Mouse (Mus musculus) embryonic facial prominence, embryonic 15.5 days (tissue): Measurements from ENCODE around the gene Gm30191. TPM values are rescaled to one million over a fixed set of nuclear protein-coding genes. Genes with fewer than 3 reads are reported as not detected.

Experiments used
- ATAC-seq: fragments of 200-750 bp; cut with Nextera tagmentation; 2 replicates; pipeline ENCODE4 v1.8.0; 2017; ENCODE audit warnings: low read depth, moderate TSS enrichment; ENCODE audit not compliant: insufficient number of reproducible peaks, low FRiP score, low TSS enrichment
- H3K27ac ChIP-seq: fragments of 300-500 bp; sonication (generic); replicated peaks from 2 replicates; pipeline ENCODE4 v1.5.1; 2015; ENCODE audit warnings: mild to moderate bottlenecking, inconsistent platforms
- H3K27me3 ChIP-seq: fragments of 300-500 bp; sonication (generic); 2 replicates; pipeline ENCODE4 v1.6.1; 2015; ENCODE audit warnings: inconsistent platforms
- H3K36me3 ChIP-seq: fragments of 300-500 bp; sonication (generic); 2 replicates; pipeline ENCODE4 v1.6.1; 2015; ENCODE audit warnings: mild to moderate bottlenecking, inconsistent platforms
- H3K4me1 ChIP-seq: fragments of 300-500 bp; sonication (generic); 2 replicates; pipeline ENCODE4 v1.6.1; 2015; ENCODE audit warnings: inconsistent platforms
- H3K4me2 ChIP-seq: fragments of 300-500 bp; sonication (generic); replicated peaks from 2 replicates; pipeline ENCODE4 v1.6.1; 2015; ENCODE audit warnings: mild to moderate bottlenecking, inconsistent platforms
- H3K4me3 ChIP-seq: fragments of 300-500 bp; sonication (generic); replicated peaks from 2 replicates; pipeline ENCODE4 v1.5.1; 2015; ENCODE audit warnings: mild to moderate bottlenecking, inconsistent platforms
- H3K9ac ChIP-seq: fragments of 300-500 bp; sonication (generic); 2 replicates; pipeline ENCODE4 v1.6.1; 2015; ENCODE audit warnings: inconsistent platforms
- H3K9me3 ChIP-seq: fragments of 300-500 bp; sonication (generic); replicated peaks from 2 replicates; pipeline ENCODE4 v1.6.1; 2016; ENCODE audit warnings: inconsistent platforms
- WGBS: fragments of 180-500 bp; shearing (Covaris S2); methylation state at CpG from one replicate; pipeline ENCODE4 v1.1.7; 2015; 5-methylcytosine and 5-hydroxymethylcytosine counted together
- polyA plus RNA-seq: library from polyadenylated mRNA; unstranded; fragments of >200 nt; fragmentation: Nextera tagmentation; extraction: Ambion mirVana; gene quantifications from 2 replicates; pipeline ENCODE4 v1.2.1, GENCODE M21; 2015

The Gm30191 gene
- not detected in 2 replicates for polyA plus RNA-seq

GRCm38 (mm10) chr4:134246719-134247258, at the start of gene Gm30191:
TSS of gene Gm30191 (plus strand) at chr4:134246935.
- 64% methylated on average over 7 of the region's 7 CpGs for WGBS
- H3K4me2 ChIP-seq = peak within 1 kb of the TSS; percentile 88
- H3K9ac ChIP-seq = no peak within 1 kb of the TSS; the same call in 1 of the 2 replicates
- no peak for ATAC-seq
- H3K36me3 ChIP-seq = no peaks in the 10 kb centered on the region
- H3K9me3 ChIP-seq = no peaks in the 10 kb centered on the region
- peaks cover 41% of the 10 kb centered on the region for H3K4me1 ChIP-seq
- peak within 1 kb of the TSS; percentile 82 for H3K4me3 ChIP-seq
- H3K27me3 ChIP-seq = peaks cover 52% of the 10 kb centered on the region
- H3K27ac ChIP-seq = no peak within 1 kb of the TSS

DNA sequence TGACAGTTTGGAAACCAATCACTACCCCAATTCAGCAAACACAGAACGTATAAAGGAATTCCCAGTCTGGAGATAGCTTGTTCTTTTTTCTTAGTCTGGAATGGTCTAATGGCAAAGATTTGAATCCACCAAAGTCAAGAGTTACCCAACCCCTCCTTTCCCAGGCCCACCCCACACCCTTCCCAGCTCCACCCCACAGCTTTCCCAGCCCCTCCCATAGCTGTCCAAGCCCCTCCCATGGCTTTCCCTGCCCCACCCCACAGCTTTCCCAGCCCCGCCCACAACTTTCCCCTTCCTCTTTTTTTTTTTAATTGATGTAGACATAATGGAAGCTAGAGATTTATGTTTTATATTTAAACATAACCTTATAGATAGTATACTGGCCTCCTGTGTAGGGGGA, 47.4 kb upstream of the Gm30191 start:
- Histone ChIP-seq H3K27me3 (no peaks in the 10 kb centered on the region), H3K4me3 (no peak overlapping the region), H3K9me3 (no peaks in the 10 kb centered on the region), H3K27ac (no peak overlapping the region), H3K36me3 (no peaks in the 10 kb centered on the region), H3K4me2 (no peak overlapping the region), H3K4me1 (no peaks in the 10 kb centered on the region), H3K9ac (no peak overlapping the region)
- no peak for ATAC-seq
- 71% methylated on average over 2 of the region's 2 CpGs for WGBS

- Histone ChIP-seq H3K27me3 (no peaks in the 10 kb centered on the region), H3K4me3 (no peak within 1 kb of the TSS), H3K9ac (no peak within 1 kb of the TSS), H3K36me3 (no peaks in the 10 kb centered on the region), H3K4me2 (no peak within 1 kb of the TSS), H3K4me1 (no peaks in the 10 kb centered on the region), H3K9me3 (no peaks in the 10 kb centered on the region), H3K27ac (no peak within 1 kb of the TSS)
- WGBS = 95% methylated on average over 4 of the region's 4 CpGs
- ATAC-seq = no peak
Measured at GRCm38 (mm10) chr4:134202904-134203303, 43.8 kb upstream of the Gm30191 start, which contains the start of gene Gm7534. TSS of gene Gm7534 (minus strand) at chr4:134203004.

GRCm38 (mm10) chr4:134203340-134203896, 43.3 kb upstream of the Gm30191 start:
- Histone ChIP-seq H3K9ac (no peak overlapping the region), H3K4me3 (no peak overlapping the region), H3K4me1 (no peaks in the 10 kb centered on the region), H3K4me2 (no peak overlapping the region), H3K27me3 (no peaks in the 10 kb centered on the region), H3K27ac (no peak overlapping the region), H3K36me3 (no peaks in the 10 kb centered on the region), H3K9me3 (no peaks in the 10 kb centered on the region)
- no peak for ATAC-seq
- WGBS = 72% methylated on average over 17 of the region's 17 CpGs

DNA sequence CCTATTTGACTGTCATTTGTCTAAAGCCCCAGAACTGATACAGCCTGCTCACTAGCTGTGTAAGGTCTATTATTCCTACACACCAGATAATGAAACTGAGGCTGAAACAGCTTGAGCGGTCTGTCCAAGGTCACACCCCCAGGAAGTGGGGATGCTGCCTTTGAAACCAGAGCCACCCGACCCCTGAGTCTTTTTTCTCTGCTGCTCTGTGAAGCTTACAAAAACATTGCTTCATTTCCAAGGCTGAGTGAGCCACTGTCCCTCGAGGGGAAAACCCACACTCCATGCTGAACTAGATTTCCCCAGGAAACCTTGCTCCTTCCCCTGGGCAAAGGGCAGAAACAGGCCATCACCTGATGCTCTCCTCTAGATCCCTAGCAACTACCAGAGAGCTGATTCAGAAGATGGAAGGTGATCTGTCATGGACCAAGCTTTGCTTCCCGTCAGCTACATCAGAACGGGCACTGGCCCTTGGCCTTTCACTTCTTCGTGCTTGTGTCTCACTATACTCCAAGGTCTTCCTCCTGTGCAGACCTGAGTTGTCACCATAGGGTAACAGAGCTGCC, 40.2 kb upstream of the Gm30191 start:
- WGBS = 41% methylated on average over 6 of the region's 6 CpGs
- no peak overlapping the region for H3K9ac ChIP-seq
- H3K27me3 ChIP-seq = peaks cover 3% of the 10 kb centered on the region; the same call in 1 of the 2 replicates
- ATAC-seq = no peak
- H3K4me2 ChIP-seq = no peak overlapping the region
- no peaks in the 10 kb centered on the region for H3K4me1 ChIP-seq
- H3K36me3 ChIP-seq = no peaks in the 10 kb centered on the region
- H3K27ac ChIP-seq = no peak overlapping the region
- H3K9me3 ChIP-seq = no peaks in the 10 kb centered on the region
- no peak overlapping the region for H3K4me3 ChIP-seq

DNA sequence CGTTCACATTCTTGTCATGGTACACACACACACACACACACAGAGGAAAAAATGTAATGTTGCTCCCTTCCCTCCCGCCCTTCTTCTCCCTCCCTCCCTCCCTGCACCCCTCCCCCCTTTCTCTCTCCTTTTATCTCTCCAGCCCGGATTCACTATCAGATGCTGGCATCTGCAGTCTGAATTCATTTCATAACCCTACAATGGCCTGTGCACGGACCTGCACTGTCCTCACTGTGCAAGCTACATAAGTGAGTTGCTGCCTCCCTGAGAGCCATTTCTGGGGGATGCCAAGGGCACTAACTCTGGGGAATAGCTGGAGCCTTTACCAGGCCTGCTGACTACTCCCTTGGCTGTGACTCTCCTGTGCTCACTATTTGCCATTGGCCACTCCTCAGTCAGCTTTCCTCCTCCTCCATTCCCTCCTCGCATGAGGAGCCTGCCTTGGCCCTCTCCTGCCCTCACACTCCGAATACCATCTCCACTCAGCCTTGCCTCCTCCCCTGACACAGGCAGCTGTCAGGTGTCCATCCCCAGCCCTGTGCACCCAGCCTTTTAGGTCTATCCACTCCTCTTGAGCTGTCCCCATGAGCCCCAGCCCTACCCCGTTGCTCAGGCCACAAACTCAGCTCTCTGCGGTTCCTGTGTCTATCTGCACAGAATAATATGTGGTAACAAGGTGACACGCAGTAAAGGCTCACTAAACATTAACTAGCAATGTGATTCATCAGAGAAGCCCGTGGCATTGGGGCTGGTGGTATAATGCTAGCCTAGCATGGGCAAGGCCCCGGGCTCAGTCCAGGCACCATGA, 23.7 kb upstream of the Gm30191 start:
- H3K4me1 ChIP-seq = no peaks in the 10 kb centered on the region
- ATAC-seq = no peak
- no peak overlapping the region for H3K4me2 ChIP-seq
- 56% methylated on average over 11 of the region's 11 CpGs for WGBS
- no peaks in the 10 kb centered on the region for H3K9me3 ChIP-seq
- H3K27ac ChIP-seq = no peak overlapping the region
- H3K27me3 ChIP-seq = no peaks in the 10 kb centered on the region
- H3K36me3 ChIP-seq = no peaks in the 10 kb centered on the region
- H3K4me3 ChIP-seq = no peak overlapping the region
- H3K9ac ChIP-seq = no peak overlapping the region

GRCm38 (mm10) chr4:134227194-134227593, 19.5 kb upstream of the Gm30191 start, which contains the start of gene Catsper4:
TSS of gene Catsper4 (minus strand) at chr4:134227383.
- H3K4me3 ChIP-seq = no peak within 1 kb of the TSS
- ATAC-seq = no peak
- H3K27ac ChIP-seq = no peak within 1 kb of the TSS
- H3K9ac ChIP-seq = no peak within 1 kb of the TSS
- H3K36me3 ChIP-seq = no peaks in the 10 kb centered on the region
- no peak within 1 kb of the TSS for H3K4me2 ChIP-seq
- WGBS = 69% methylated on average over 8 of the region's 8 CpGs
- H3K4me1 ChIP-seq = no peaks in the 10 kb centered on the region
- no peaks in the 10 kb centered on the region for H3K27me3 ChIP-seq
- no peaks in the 10 kb centered on the region for H3K9me3 ChIP-seq

- no peak overlapping the region for H3K4me3 ChIP-seq
- WGBS = 32% methylated on average over 8 of the region's 8 CpGs
- H3K27me3 ChIP-seq = no peaks in the 10 kb centered on the region
- H3K4me2 ChIP-seq = no peak overlapping the region
- no peaks in the 10 kb centered on the region for H3K9me3 ChIP-seq
- H3K9ac ChIP-seq = no peak overlapping the region
- no peaks in the 10 kb centered on the region for H3K4me1 ChIP-seq
- no peak for ATAC-seq
- no peak overlapping the region for H3K27ac ChIP-seq
- H3K36me3 ChIP-seq = no peaks in the 10 kb centered on the region
Measured at GRCm38 (mm10) chr4:134230431-134230830, 16.3 kb upstream of the Gm30191 start.

DNA sequence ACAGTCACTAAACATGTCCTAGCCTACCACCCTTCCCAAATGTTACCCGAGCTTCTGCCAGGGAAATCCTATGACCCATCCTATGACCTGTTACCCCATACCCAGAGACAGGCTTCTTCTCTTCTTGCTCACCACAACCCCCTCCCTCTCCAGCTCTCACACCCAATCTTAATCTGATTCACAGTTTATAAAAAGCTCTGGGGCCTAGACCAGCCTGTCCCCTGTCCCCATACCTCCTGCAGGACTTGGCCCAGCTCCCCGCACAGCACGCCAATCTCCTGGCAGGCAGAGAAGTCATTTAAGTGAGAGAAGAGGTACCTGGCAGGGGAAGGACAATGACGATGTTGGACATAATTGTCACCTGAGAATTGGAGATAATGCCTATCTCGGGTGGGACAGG, 11.9 kb upstream of the Gm30191 start:
- H3K9ac ChIP-seq = no peak overlapping the region
- peaks cover 14% of the 10 kb centered on the region for H3K4me1 ChIP-seq
- no peak overlapping the region for H3K4me2 ChIP-seq
- H3K4me3 ChIP-seq = no peak overlapping the region
- WGBS = 74% methylated on average over 5 of the region's 5 CpGs
- H3K9me3 ChIP-seq = no peaks in the 10 kb centered on the region
- peaks cover 14% of the 10 kb centered on the region for H3K27me3 ChIP-seq
- H3K36me3 ChIP-seq = no peaks in the 10 kb centered on the region
- no peak for ATAC-seq
- H3K27ac ChIP-seq = no peak overlapping the region

DNA sequence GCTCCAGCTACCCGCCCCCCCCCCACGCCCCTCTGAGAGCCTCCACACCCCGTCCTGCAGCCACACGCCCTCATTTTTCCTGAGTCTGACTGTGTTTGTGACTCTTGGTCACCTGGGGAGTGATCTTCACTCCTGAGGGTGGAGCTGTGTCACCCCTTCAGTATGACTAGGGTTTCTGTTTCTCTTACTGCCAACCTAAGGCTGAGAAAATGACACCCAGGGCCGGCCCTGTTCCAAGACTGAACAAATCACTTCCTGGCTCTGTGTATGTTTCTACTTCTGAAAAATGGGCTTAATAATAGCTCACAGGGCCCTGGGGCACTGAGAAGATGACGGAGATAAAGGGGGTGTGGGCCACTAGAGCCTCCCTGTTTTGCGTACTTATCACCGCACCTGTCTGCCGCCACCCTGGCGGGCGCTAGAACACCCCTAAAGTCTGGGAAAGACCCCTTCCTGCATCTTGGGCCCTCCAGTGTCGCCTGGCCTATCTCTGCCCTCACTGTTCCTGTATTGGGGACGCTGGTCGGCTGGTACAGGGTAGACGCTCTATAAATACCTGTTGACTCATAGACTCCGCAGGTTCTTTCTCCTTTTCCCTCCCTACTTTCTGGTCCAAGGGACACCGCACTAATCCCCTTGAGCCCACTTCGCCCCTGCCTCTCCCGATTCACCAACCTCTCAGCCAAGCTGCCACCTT, 9.0 kb upstream of the Gm30191 start:
- Histone ChIP-seq H3K36me3 (no peaks in the 10 kb centered on the region), H3K9ac (0 out of 2 replicates have a peak overlapping the region, but pooled peaks have one; percentile 13), H3K4me3 (peak overlapping the region; percentile 38), H3K4me2 (peak overlapping the region; percentile 53), H3K9me3 (no peaks in the 10 kb centered on the region), H3K27me3 (peaks cover 14% of the 10 kb centered on the region), H3K4me1 (peaks cover 14% of the 10 kb centered on the region), H3K27ac (peak overlapping the region; percentile 29; the same call in 1 of the 2 replicates)
- 14% methylated on average over 19 of the region's 19 CpGs for WGBS
- no peak for ATAC-seq

- WGBS = 2% methylated on average over 18 of the region's 18 CpGs
- peaks cover 14% of the 10 kb centered on the region for H3K4me1 ChIP-seq
- peak; percentile 72 for ATAC-seq
Measured at GRCm38 (mm10) chr4:134238279-134238651, 8.5 kb upstream of the Gm30191 start, which contains the start of gene Cnksr1. TSS of gene Cnksr1 (minus strand) at chr4:134238399.

More at GRCm38 (mm10) chr4:134238279-134238651, 8.5 kb upstream of the Gm30191 start, which contains the start of gene Cnksr1:
- Histone ChIP-seq H3K4me2 (peak within 1 kb of the TSS; percentile 53), H3K27ac (peak within 1 kb of the TSS; percentile 29; the same call in 1 of the 2 replicates), H3K9ac (0 out of 2 replicates have a peak within 1 kb of the TSS, but pooled peaks have one; percentile 13), H3K4me3 (peak within 1 kb of the TSS; percentile 38), H3K27me3 (peaks cover 14% of the 10 kb centered on the region), H3K9me3 (no peaks in the 10 kb centered on the region), H3K36me3 (no peaks in the 10 kb centered on the region)
